Mouse (Mus musculus) layer of hippocampus, adult 8-10 months (tissue): ENCODE data around the gene Bmp10. TPM values are rescaled to one million over a fixed set of nuclear protein-coding genes. Genes with fewer than 3 reads are reported as not detected.
A peak's percentile ranks its signal among the peaks of the same experiment; 100 is the strongest.
"Not testable (repeated sequence)": the region's sequence is repeated elsewhere in the genome, so short reads cannot be mapped to it uniquely, and the experiment has no call there.

Experiments
- DNase-seq, 2 experiments: peaks; one replicate each; pipeline ENCODE4 v3.0.0; 2022; ENCODE audit warnings: low spot score in 2 of 2
- total RNA-seq, 4 experiments: library from RNA; stranded (reverse); gene quantifications; 2 replicates each; pipeline ENCODE4 v1.2.4; 2022

Gene Bmp10
- total RNA-seq, 4 experiments from 2014 or later: not detected

- DNase-seq: no peak
Measured at GRCm38 (mm10) chr6:87447217-87447616, 18.4 kb downstream of the Bmp10 start.

GRCm38 (mm10) chr6:87449534-87449933, 20.7 kb downstream of the Bmp10 start:
- no peak for DNase-seq

- peak in 1 of 2 experiments; percentile 19 for DNase-seq
Measured at GRCm38 (mm10) chr6:87451016-87451415, 22.2 kb downstream of the Bmp10 start.

- no peak for DNase-seq
Measured at GRCm38 (mm10) chr6:87451771-87452170, 23.0 kb downstream of the Bmp10 start.

- DNase-seq: no peak
Measured at GRCm38 (mm10) chr6:87455507-87455906, 26.7 kb downstream of the Bmp10 start.

- DNase-seq: peak; percentile 25 to 67
Measured at GRCm38 (mm10) chr6:87466221-87466620, 37.4 kb downstream of the Bmp10 start.

GRCm38 (mm10) chr6:87467373-87467772, 38.6 kb downstream of the Bmp10 start:
- DNase-seq: no peak

GRCm38 (mm10) chr6:87468372-87468771, 39.6 kb downstream of the Bmp10 start:
- no peak for DNase-seq

- DNase-seq: not testable (repeated sequence)
Measured at GRCm38 (mm10) chr6:87470098-87470497, 41.3 kb downstream of the Bmp10 start.

- DNase-seq: no peak
Measured at GRCm38 (mm10) chr6:87475223-87475622, 46.4 kb downstream of the Bmp10 start.

GRCm38 (mm10) chr6:87478847-87479246, 50.1 kb downstream of the Bmp10 start:
- no peak for DNase-seq

GRCm38 (mm10) chr6:87479291-87479999, 50.7 kb downstream of the Bmp10 start:
- DNase-seq: no peak

- DNase-seq: no peak
Measured at GRCm38 (mm10) chr6:87483224-87483899, 54.6 kb downstream of the Bmp10 start.

- DNase-seq: no peak
Measured at GRCm38 (mm10) chr6:87483900-87484289, 55.1 kb downstream of the Bmp10 start.

GRCm38 (mm10) chr6:87484806-87485205, 56.0 kb downstream of the Bmp10 start:
- DNase-seq: no peak

Other genes starting within 250 kb of the Bmp10 start
- 10 to 100 TPM; 11.2 to 16.5 (median 12.9) TPM for gene Antxr1, start 93.2 kb upstream of the Bmp10 start, total RNA-seq
- not detected for gene Gkn1, start 78.1 kb upstream of the Bmp10 start, total RNA-seq
- gene Gkn2, start 55.6 kb upstream of the Bmp10 start, total RNA-seq: not detected
- 1 to 10 TPM; 3.8 to 5.8 (median 4.5) TPM for gene Gkn3, start 40.1 kb upstream of the Bmp10 start, total RNA-seq
- 1 to 10 TPM; 2.9 to 8.9 (median 5.9) TPM for gene Arhgap25, start 104.3 kb downstream of the Bmp10 start, total RNA-seq
- 1 to 10 TPM in 1 of 4 experiments, under 1 TPM in 1, not detected in 2; 0.11 to 1.1 TPM for gene Prokr1, start 161.7 kb downstream of the Bmp10 start, total RNA-seq
- 1 to 10 TPM; 6.2 to 9.4 (median 7.9) TPM for gene Aplf, start 243.2 kb downstream of the Bmp10 start, total RNA-seq